Mouse (Mus musculus): ENCODE measurements at regions not wholly inside any gene's neighbourhood (a gene's known extent, or its start where the extent isn't known, plus 50 kb on each side); places are given as distances from the start of the nearest gene placed in this dataset.

DNA sequence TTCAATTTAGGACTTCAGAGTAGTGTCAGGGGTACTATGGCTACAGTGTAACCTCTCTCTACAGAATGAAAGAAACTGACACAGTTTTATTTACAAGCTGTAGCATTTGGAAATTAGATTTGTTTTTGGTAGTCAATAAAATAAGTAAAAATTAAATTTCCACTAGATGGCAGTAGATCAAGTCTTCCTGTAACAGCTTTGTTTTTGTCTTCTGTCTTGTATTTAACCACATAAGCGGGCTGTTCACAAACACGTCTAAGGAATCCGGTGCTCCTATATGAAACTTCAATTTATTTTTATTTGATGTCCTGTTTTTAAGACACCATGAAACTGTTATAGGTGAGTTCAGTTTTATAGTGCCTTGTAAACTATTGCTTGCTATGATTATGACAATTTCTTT, 238.8 kb downstream of the Usp25 start:
- Histone ChIP-seq H3K9me3 (replicated peaks) (no peaks in the 10 kb centered on the region), H3K9ac (no peak overlapping the region), H3K4me3 (replicated peaks) (no peak overlapping the region), H3K4me2 (no peak overlapping the region), H3K4me1 (replicated peaks) (no peaks in the 10 kb centered on the region), H3K27me3 (no peaks in the 10 kb centered on the region), H3K27ac (no peak overlapping the region), H3K36me3 (no peaks in the 10 kb centered on the region)
- DNase-seq (no peak), ATAC-seq (ENCODE audit: low read depth) (no peak)
- WGBS (ENCODE audit: insufficient replicate concordance) = 60% methylated on average over 3 of the region's 3 CpGs

- Histone ChIP-seq H3K4me3 (replicated peaks) (no peak overlapping the region), H3K4me2 (no peak overlapping the region), H3K9me3 (replicated peaks) (no peaks in the 10 kb centered on the region), H3K4me1 (replicated peaks) (no peaks in the 10 kb centered on the region), H3K27ac (no peak overlapping the region), H3K27me3 (no peaks in the 10 kb centered on the region), H3K9ac (no peak overlapping the region), H3K36me3 (no peaks in the 10 kb centered on the region)
- no peak for DNase-seq
- no peak for ATAC-seq (ENCODE audit: low read depth)
- WGBS (ENCODE audit: insufficient replicate concordance) = 24% methylated on average over 3 of the region's 3 CpGs
Measured at GRCm38 (mm10) chr16:77251422-77251821, 237.9 kb downstream of the Usp25 start.

DNA sequence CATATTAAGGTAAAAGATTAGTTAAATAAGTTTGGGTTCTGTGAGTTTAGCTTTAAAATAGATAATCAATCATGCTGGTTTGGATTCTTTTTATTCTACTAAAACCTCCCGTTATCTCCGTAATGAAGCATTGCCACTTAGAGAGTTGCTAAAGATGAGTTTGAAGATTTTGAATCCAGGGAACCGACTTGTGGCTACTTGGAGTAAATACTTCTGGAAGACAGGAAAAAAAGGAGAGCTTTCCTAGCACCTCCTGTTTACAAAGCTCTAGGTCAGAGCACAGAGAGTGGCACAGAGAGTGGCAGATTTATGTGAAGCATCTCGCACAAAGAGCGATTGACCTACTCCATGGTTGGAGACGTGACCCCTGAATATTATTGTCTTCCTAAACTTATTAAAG, 227.4 kb downstream of the Usp25 start:
- Histone ChIP-seq H3K4me2 (no peak overlapping the region), H3K27me3 (no peaks in the 10 kb centered on the region), H3K4me1 (replicated peaks) (no peaks in the 10 kb centered on the region), H3K27ac (no peak overlapping the region), H3K4me3 (replicated peaks) (no peak overlapping the region), H3K9me3 (replicated peaks) (no peaks in the 10 kb centered on the region), H3K36me3 (no peaks in the 10 kb centered on the region), H3K9ac (no peak overlapping the region)
- ATAC-seq (ENCODE audit: low read depth) (no peak), DNase-seq (no peak)
- 67% methylated on average over 6 of the region's 6 CpGs for WGBS (ENCODE audit: insufficient replicate concordance)

- H3K27ac ChIP-seq = no peak overlapping the region
- H3K9ac ChIP-seq = no peak overlapping the region
- no peaks in the 10 kb centered on the region for H3K27me3 ChIP-seq
- 58% methylated on average over 9 of the region's 9 CpGs for WGBS (ENCODE audit: insufficient replicate concordance)
- H3K36me3 ChIP-seq = no peaks in the 10 kb centered on the region
- no peak for ATAC-seq (ENCODE audit: low read depth)
- DNase-seq = no peak
- H3K9me3 ChIP-seq (replicated peaks) = no peaks in the 10 kb centered on the region
- no peak overlapping the region for H3K4me3 ChIP-seq (replicated peaks)
- no peak overlapping the region for H3K4me2 ChIP-seq
- no peaks in the 10 kb centered on the region for H3K4me1 ChIP-seq (replicated peaks)
Measured at GRCm38 (mm10) chr16:77239176-77239790, 225.8 kb downstream of the Usp25 start.

GRCm38 (mm10) chr16:77238358-77239175, 225.1 kb downstream of the Usp25 start:
- WGBS (ENCODE audit: insufficient replicate concordance) = 65% methylated on average over 13 of the region's 13 CpGs
- H3K4me2 ChIP-seq = no peak overlapping the region
- H3K9me3 ChIP-seq (replicated peaks) = no peaks in the 10 kb centered on the region
- ATAC-seq (ENCODE audit: low read depth) = no peak
- H3K36me3 ChIP-seq = no peaks in the 10 kb centered on the region
- no peak overlapping the region for H3K27ac ChIP-seq
- no peak overlapping the region for H3K9ac ChIP-seq
- no peaks in the 10 kb centered on the region for H3K27me3 ChIP-seq
- no peak overlapping the region for H3K4me3 ChIP-seq (replicated peaks)
- H3K4me1 ChIP-seq (replicated peaks) = no peaks in the 10 kb centered on the region
- no peak for DNase-seq

GRCm38 (mm10) chr16:77237631-77238357, 224.3 kb downstream of the Usp25 start:
- Histone ChIP-seq H3K9ac (no peak overlapping the region), H3K4me1 (replicated peaks) (no peaks in the 10 kb centered on the region), H3K36me3 (no peaks in the 10 kb centered on the region), H3K27me3 (no peaks in the 10 kb centered on the region), H3K4me2 (no peak overlapping the region), H3K27ac (no peak overlapping the region), H3K4me3 (replicated peaks) (no peak overlapping the region), H3K9me3 (replicated peaks) (no peaks in the 10 kb centered on the region)
- ATAC-seq (ENCODE audit: low read depth) (no peak), DNase-seq (no peak)
- 66% methylated on average over 7 of the region's 7 CpGs for WGBS (ENCODE audit: insufficient replicate concordance)

DNA sequence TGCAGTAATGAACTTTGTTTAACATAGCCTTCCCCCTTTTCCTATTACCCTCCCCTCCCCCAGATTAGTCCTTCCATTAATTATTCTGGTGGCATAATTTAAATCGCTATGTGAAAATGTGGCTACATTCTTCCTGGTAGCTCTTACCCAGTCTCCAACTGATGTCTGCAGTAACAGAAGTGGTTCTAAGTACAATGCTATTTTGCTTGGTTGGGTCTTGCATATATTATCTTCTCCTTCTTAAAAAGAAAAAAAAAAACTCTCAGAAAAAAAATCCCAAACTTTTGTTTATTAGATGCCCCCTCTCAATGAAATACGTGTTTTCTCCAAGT, 223.7 kb downstream of the Usp25 start:
- Histone ChIP-seq H3K9ac (no peak overlapping the region), H3K36me3 (no peaks in the 10 kb centered on the region), H3K27me3 (no peaks in the 10 kb centered on the region), H3K4me1 (replicated peaks) (no peaks in the 10 kb centered on the region), H3K4me3 (replicated peaks) (no peak overlapping the region), H3K27ac (no peak overlapping the region), H3K9me3 (replicated peaks) (no peaks in the 10 kb centered on the region), H3K4me2 (no peak overlapping the region)
- 67% methylated on average over 2 of the region's 2 CpGs for WGBS (ENCODE audit: insufficient replicate concordance)
- no peak for ATAC-seq (ENCODE audit: low read depth)
- DNase-seq = no peak

- Histone ChIP-seq H3K9ac (no peak overlapping the region), H3K9me3 (replicated peaks) (no peaks in the 10 kb centered on the region), H3K27me3 (no peaks in the 10 kb centered on the region), H3K27ac (no peak overlapping the region), H3K4me3 (replicated peaks) (no peak overlapping the region), H3K36me3 (no peaks in the 10 kb centered on the region), H3K4me1 (replicated peaks) (no peaks in the 10 kb centered on the region), H3K4me2 (no peak overlapping the region)
- ATAC-seq (ENCODE audit: low read depth) (no peak), DNase-seq (no peak)
- WGBS (ENCODE audit: insufficient replicate concordance) = 62% methylated on average over 13 of the region's 13 CpGs
Measured at GRCm38 (mm10) chr16:77236509-77237271, 223.2 kb downstream of the Usp25 start.

DNA sequence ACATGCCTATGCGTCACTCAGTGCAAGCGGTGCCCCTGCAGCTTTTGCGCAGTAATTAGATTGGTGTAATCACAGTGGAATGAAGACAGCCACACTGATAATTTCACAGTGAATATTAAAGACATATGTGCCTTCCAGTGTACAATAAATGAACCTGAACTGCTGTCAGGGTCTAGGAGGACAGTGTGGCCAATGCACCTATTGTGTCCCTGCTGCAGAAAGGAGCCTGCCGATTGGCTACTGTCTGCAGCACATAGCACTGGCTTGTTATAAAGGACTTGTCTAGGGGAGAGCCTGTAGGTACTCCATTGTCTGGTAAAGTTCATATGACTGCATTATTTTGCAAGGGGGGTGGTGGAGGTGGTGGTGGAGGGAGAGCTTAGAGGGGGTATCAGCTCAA, 222.5 kb downstream of the Usp25 start:
- ATAC-seq (ENCODE audit: low read depth) = no peak
- H3K9ac ChIP-seq = no peak overlapping the region
- no peak overlapping the region for H3K27ac ChIP-seq
- DNase-seq = no peak
- H3K9me3 ChIP-seq (replicated peaks) = no peaks in the 10 kb centered on the region
- no peaks in the 10 kb centered on the region for H3K27me3 ChIP-seq
- no peak overlapping the region for H3K4me3 ChIP-seq (replicated peaks)
- no peaks in the 10 kb centered on the region for H3K36me3 ChIP-seq
- WGBS (ENCODE audit: insufficient replicate concordance) = 83% methylated on average over 4 of the region's 4 CpGs
- H3K4me1 ChIP-seq (replicated peaks) = no peaks in the 10 kb centered on the region
- no peak overlapping the region for H3K4me2 ChIP-seq

- Histone ChIP-seq H3K9ac (no peak overlapping the region), H3K27ac (no peak overlapping the region), H3K36me3 (no peaks in the 10 kb centered on the region), H3K9me3 (replicated peaks) (no peaks in the 10 kb centered on the region), H3K27me3 (no peaks in the 10 kb centered on the region), H3K4me2 (no peak overlapping the region), H3K4me1 (replicated peaks) (no peaks in the 10 kb centered on the region), H3K4me3 (replicated peaks) (no peak overlapping the region)
- no peak for DNase-seq
- 74% methylated on average over 5 of the region's 5 CpGs for WGBS (ENCODE audit: insufficient replicate concordance)
- no peak for ATAC-seq (ENCODE audit: low read depth)
Measured at GRCm38 (mm10) chr16:77235449-77235848, 221.9 kb downstream of the Usp25 start.

Measured in liver, embryonic 13.5 days (tissue).